Mouse (Mus musculus): Measurements from ENCODE around the gene Dhps. TPM values are rescaled to one million over a fixed set of nuclear protein-coding genes. Genes with fewer than 3 reads are reported as not detected.

Gene Dhps
- 10 to 100 TPM; 20.6 to 22.1 TPM for total RNA-seq (2021)
- long read RNA-seq, experiment 1, transcript Dhps-201 (9 exons, 1,333 nt), result major isoform, 12 of 20 reads
- long read RNA-seq, experiment 1, partial matches to known transcripts, result 0 of 20 reads
- long read RNA-seq, experiment 1, other reads (novel, unspliced or antisense), result 6 of 20 reads
- long read RNA-seq, experiment 2, transcript Dhps-201 (9 exons, 1,333 nt), result major isoform, 23 of 27 reads
- long read RNA-seq, experiment 2, partial matches to known transcripts, result 0 of 27 reads
- long read RNA-seq, experiment 2, other reads (novel, unspliced or antisense), result 4 of 27 reads

- DNase-seq, result peak; percentile 87
Measured at GRCm38 (mm10) chr8:85071514-85072281, at the start of gene Dhps. TSS of gene Dhps (plus strand) at chr8:85071757.

- DNase-seq, result no peak
Measured at GRCm38 (mm10) chr8:85023846-85024245, 47.7 kb upstream of the Dhps start.

- peak; percentile 77 for DNase-seq
Measured at GRCm38 (mm10) chr8:85025098-85025932, 46.2 kb upstream of the Dhps start, which contains the start of gene Asna1. TSS of gene Asna1 (minus strand) at chr8:85025281.

- peak; percentile 96 for DNase-seq
Measured at GRCm38 (mm10) chr8:85026670-85027515, 44.7 kb upstream of the Dhps start, which contains the start of gene Trir. TSS of gene Trir (plus strand) at chr8:85026823.

- DNase-seq, result no peak
Measured at GRCm38 (mm10) chr8:85027516-85027855, 44.1 kb upstream of the Dhps start.

- DNase-seq, result no peak
Measured at GRCm38 (mm10) chr8:85027922-85028321, 43.6 kb upstream of the Dhps start.

- DNase-seq, result no peak
Measured at GRCm38 (mm10) chr8:85029271-85029670, 42.3 kb upstream of the Dhps start.

GRCm38 (mm10) chr8:85032622-85033311, 38.8 kb upstream of the Dhps start:
- no peak for DNase-seq

GRCm38 (mm10) chr8:85033867-85034266, 37.7 kb upstream of the Dhps start:
- DNase-seq, result no peak

GRCm38 (mm10) chr8:85034764-85035163, 36.8 kb upstream of the Dhps start:
- peak; percentile 73 for DNase-seq

GRCm38 (mm10) chr8:85035165-85035727, 36.3 kb upstream of the Dhps start:
- no peak for DNase-seq

- DNase-seq, result no peak
Measured at GRCm38 (mm10) chr8:85035728-85036310, 35.7 kb upstream of the Dhps start.

GRCm38 (mm10) chr8:85036381-85036717, 35.2 kb upstream of the Dhps start:
- DNase-seq, result no peak

GRCm38 (mm10) chr8:85036718-85037365, 34.7 kb upstream of the Dhps start, which contains the start of gene Tnpo2:
TSS of gene Tnpo2 (plus strand) at chr8:85036915.
- peak; percentile 87 for DNase-seq

- no peak for DNase-seq
Measured at GRCm38 (mm10) chr8:85037366-85037680, 34.2 kb upstream of the Dhps start.

GRCm38 (mm10) chr8:85037681-85038531, 33.7 kb upstream of the Dhps start:
- peak; percentile 50 for DNase-seq

GRCm38 (mm10) chr8:85043619-85044018, 27.9 kb upstream of the Dhps start:
- no peak for DNase-seq

GRCm38 (mm10) chr8:85057367-85057766, 14.2 kb upstream of the Dhps start:
- DNase-seq, result no peak
